Mouse (Mus musculus) myocyte (in vitro differentiated cells): Measurements from ENCODE around the gene Ddx55. TPM values are rescaled to one million over a fixed set of nuclear protein-coding genes. Genes with fewer than 3 reads are reported as not detected.

Experiments used
- H3K27me3 ChIP-seq: one replicate; pipeline ENCODE4 v1.6.1; 2011; ENCODE audit not compliant: control insufficient read depth, insufficient read depth, insufficient read length
- H3K36me3 ChIP-seq: one replicate; pipeline ENCODE4 v1.6.1; 2011; ENCODE audit not compliant: control insufficient read depth, insufficient read depth
- H3K4me2 ChIP-seq: one replicate; pipeline ENCODE4 v1.6.1; 2011; ENCODE audit warnings: low read depth, control low read depth
- H3K4me3 ChIP-seq: one replicate; pipeline ENCODE4 v1.5.1; 2011; ENCODE audit warnings: mild to moderate bottlenecking, control low read depth, moderate library complexity
- H3K79me2 ChIP-seq: one replicate; pipeline ENCODE4 v1.6.1; 2011; ENCODE audit not compliant: control insufficient read depth, insufficient read depth
- H3ac ChIP-seq: one replicate; pipeline ENCODE4 v1.6.1; 2011; ENCODE audit not compliant: control insufficient read depth, insufficient read length
- CEBPB ChIP-seq: IDR thresholded peaks from 2 replicates; pipeline ENCODE4 v1.6.1; 2011; ENCODE audit warnings: mild to moderate bottlenecking, moderate library complexity; ENCODE audit not compliant: poor library complexity, insufficient read depth, severe bottlenecking
- E2F4 ChIP-seq: IDR thresholded peaks from one replicate; pipeline ENCODE4 v1.6.1; 2011; ENCODE audit warnings: mild to moderate bottlenecking, control low read depth, moderate library complexity; ENCODE audit not compliant: insufficient read depth
- MAX ChIP-seq: IDR thresholded peaks from one replicate; pipeline ENCODE4 v1.6.1; 2011; ENCODE audit warnings: low read depth, mild to moderate bottlenecking, control low read depth
- MYOD1 ChIP-seq, 3 experiments: IDR thresholded peaks; one replicate each; pipeline ENCODE4 v1.6.1; 2011; ENCODE audit warnings: control low read depth in 2 of 3, low read depth in 2 of 3, mild to moderate bottlenecking in 2 of 3, moderate library complexity in 1 of 3; ENCODE audit not compliant: insufficient read length in 2 of 3, control insufficient read depth in 1 of 3
- MYOG ChIP-seq, 3 experiments: IDR thresholded peaks; one replicate each; pipeline ENCODE4 v1.6.1; 2011; ENCODE audit warnings: control low read depth in 2 of 3, low read depth in 2 of 3, mild to moderate bottlenecking in 2 of 3; ENCODE audit not compliant: insufficient read length in 2 of 3, control insufficient read depth in 1 of 3, insufficient read depth in 1 of 3
- POLR2A ChIP-seq: IDR thresholded peaks from one replicate; pipeline ENCODE4 v1.6.1; 2011; ENCODE audit warnings: low read depth, mild to moderate bottlenecking, control low read depth, moderate library complexity; ENCODE audit not compliant: insufficient read length
- POLR2AphosphoS2 ChIP-seq: IDR thresholded peaks from one replicate; pipeline ENCODE4 v1.6.1; 2011; ENCODE audit warnings: low read depth, control low read depth; ENCODE audit not compliant: insufficient read length
- REST ChIP-seq: IDR thresholded peaks from one replicate; pipeline ENCODE4 v1.6.1; 2011; ENCODE audit warnings: mild to moderate bottlenecking, control low read depth, moderate library complexity; ENCODE audit not compliant: insufficient read depth, insufficient read length
- SRF ChIP-seq: IDR thresholded peaks from one replicate; pipeline ENCODE4 v1.6.1; 2011; ENCODE audit warnings: low read depth; ENCODE audit not compliant: control insufficient read depth, insufficient read length
- TCF12 ChIP-seq: IDR thresholded peaks from one replicate; pipeline ENCODE4 v1.6.1; 2011; ENCODE audit warnings: mild to moderate bottlenecking, control low read depth; ENCODE audit not compliant: poor library complexity, insufficient read depth, severe bottlenecking
- TCF3 ChIP-seq: IDR thresholded peaks from one replicate; pipeline ENCODE4 v1.6.1; 2011; ENCODE audit warnings: low read depth, control low read depth; ENCODE audit not compliant: insufficient read length
- USF1 ChIP-seq: IDR thresholded peaks from one replicate; pipeline ENCODE4 v1.6.1; 2011; ENCODE audit warnings: low read depth, mild to moderate bottlenecking, control low read depth, moderate library complexity
- polyA plus RNA-seq: library from polyadenylated mRNA; unstranded; fragments of >200 nt; fragmentation: generic; extraction: Trizol; gene quantifications from one replicate; pipeline ENCODE4 v1.2.1, GENCODE M21; 2012; ENCODE audit warnings: missing spikeins

The Ddx55 gene
- polyA plus RNA-seq, result 5.3 TPM

- Histone ChIP-seq H3K27me3 (no peaks in the 10 kb centered on the region), H3K4me2 (peak within 1 kb of the TSS; percentile 86), H3K79me2 (no peaks in the 10 kb centered on the region), H3K36me3 (peaks cover 16% of the 10 kb centered on the region), H3K4me3 (peak within 1 kb of the TSS; percentile 54), H3ac (peak within 1 kb of the TSS; percentile 26)
- TF ChIP-seq MYOG (IDR thresholded peaks at IDR 0.05; ENCODE audit: control insufficient read depth in 1 of 3, insufficient read depth in 1 of 3, insufficient read length in 2 of 3, low read depth in 2 of 3) (no peak), POLR2A (peak; percentile 83), POLR2AphosphoS2 (peak; percentile 84), USF1 (peak; percentile 57)
These were observed at the start of gene Ddx55 for GRCm38 (mm10) chr5:124552558-124553307. Gene Ddx55 (plus strand): TSS chr5:124552864.

DNA sequence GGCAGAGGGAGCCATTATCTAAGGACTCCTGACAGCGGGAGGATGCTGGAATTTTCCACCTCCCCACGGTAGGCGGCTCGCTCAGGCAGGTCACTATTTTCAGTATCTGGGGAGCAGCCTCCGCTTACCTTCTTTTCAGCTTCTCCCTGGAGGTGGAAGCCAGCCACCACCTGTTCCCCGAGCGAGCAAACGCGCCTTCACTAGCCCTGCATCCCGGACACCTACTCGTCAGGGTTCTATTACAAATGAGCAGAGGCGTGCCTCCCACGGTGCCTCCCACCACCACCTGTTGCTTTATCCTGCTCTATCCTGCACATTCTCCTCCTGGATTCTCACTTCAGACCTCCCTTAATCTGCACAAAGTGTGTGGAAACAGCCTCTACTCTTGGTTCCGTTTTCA is 48.9 kb upstream of the Ddx55 start:
- H3K36me3 ChIP-seq, result no peaks in the 10 kb centered on the region

GRCm38 (mm10) chr5:124505235-124505634 is 47.4 kb upstream of the Ddx55 start:
- Histone ChIP-seq H3K27me3 (no peaks in the 10 kb centered on the region), H3K4me2 (no peak overlapping the region), H3K79me2 (no peaks in the 10 kb centered on the region), H3ac (no peak overlapping the region), H3K36me3 (no peaks in the 10 kb centered on the region), H3K4me3 (no peak overlapping the region)
- TF ChIP-seq USF1 (no peak), E2F4 (no peak), MYOG (IDR thresholded peaks at IDR 0.05; ENCODE audit: control insufficient read depth in 1 of 3, insufficient read depth in 1 of 3, insufficient read length in 2 of 3, low read depth in 2 of 3) (no peak), MYOD1 (IDR thresholded peaks at IDR 0.05; ENCODE audit: control insufficient read depth in 1 of 3, insufficient read length in 2 of 3, low read depth in 2 of 3) (no peak), TCF3 (no peak), TCF12 (no peak), MAX (no peak), SRF (no peak)

More for the DNA sequence above, 48.9 kb upstream of the Ddx55 start:
- TF ChIP-seq MYOG (IDR thresholded peaks at IDR 0.05; ENCODE audit: control insufficient read depth in 1 of 3, insufficient read depth in 1 of 3, insufficient read length in 2 of 3, low read depth in 2 of 3) (no peak), MYOD1 (IDR thresholded peaks at IDR 0.05; ENCODE audit: control insufficient read depth in 1 of 3, insufficient read length in 2 of 3, low read depth in 2 of 3) (peak in 1 of 3 experiments; percentile 63)
- Histone ChIP-seq H3K4me3 (no peak overlapping the region), H3ac (no peak overlapping the region), H3K4me2 (no peak overlapping the region), H3K27me3 (no peaks in the 10 kb centered on the region), H3K79me2 (no peaks in the 10 kb centered on the region)

DNA sequence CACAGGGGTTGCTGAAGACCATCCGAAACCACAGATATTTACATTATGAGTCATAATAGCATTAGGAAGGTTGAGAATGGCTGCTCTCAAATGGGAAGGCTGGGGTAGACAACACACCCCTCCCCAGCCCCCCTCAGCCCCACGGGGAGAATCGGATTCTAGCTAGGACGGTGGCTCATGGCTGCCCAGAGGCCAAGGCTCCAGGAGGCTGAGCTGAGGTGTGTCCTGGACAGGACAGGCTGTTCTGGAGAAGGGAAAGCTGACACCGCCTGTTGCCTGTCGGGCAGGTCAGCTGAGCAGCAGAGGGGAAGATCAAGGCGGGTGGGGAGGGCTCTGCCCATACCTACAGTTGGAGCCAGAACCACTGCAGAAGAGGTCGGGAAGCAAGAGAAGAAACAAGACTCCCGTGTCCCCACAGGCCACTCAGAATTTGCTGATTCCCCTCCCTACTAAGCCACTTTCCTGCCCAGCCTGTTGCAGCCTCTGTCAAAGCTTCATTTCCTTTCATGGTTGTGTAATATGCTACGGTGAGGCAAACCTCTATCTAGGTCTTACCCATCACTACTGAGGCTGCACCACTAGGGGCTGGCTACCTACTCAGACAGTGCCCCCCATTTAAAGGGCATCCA is 45.8 kb upstream of the Ddx55 start:
- Histone ChIP-seq H3K27me3 (no peaks in the 10 kb centered on the region), H3K36me3 (no peaks in the 10 kb centered on the region), H3K4me2 (peak overlapping the region; percentile 53), H3K79me2 (no peaks in the 10 kb centered on the region), H3ac (no peak overlapping the region), H3K4me3 (no peak overlapping the region)
- peak in 1 of 3 experiments; percentile 23 for TF ChIP-seq MYOG (IDR thresholded peaks at IDR 0.05; ENCODE audit: control insufficient read depth in 1 of 3, insufficient read depth in 1 of 3, insufficient read length in 2 of 3, low read depth in 2 of 3)
- TF ChIP-seq E2F4, result no peak

DNA sequence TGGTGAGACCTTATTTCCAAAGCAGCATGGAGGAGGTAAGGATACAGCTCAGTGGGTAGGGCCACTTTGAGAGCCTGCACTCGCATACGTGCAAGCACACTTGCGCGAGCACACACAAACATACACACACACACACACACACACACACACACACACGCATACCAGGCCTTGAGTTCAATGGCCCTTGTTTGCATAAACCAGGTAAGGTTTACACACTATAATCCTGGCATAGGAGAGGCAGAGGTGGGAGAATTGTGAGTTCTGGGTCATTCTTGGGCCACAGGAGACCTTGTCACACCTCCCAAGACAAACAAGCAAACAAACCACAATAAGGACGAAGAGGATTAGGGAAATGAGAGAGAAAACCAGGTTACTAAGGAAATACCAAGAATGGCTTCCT is 43.5 kb upstream of the Ddx55 start:
- no peak for TF ChIP-seq CEBPB
- no peak for TF ChIP-seq POLR2AphosphoS2
- TF ChIP-seq MAX, result no peak
- TF ChIP-seq MYOD1 (IDR thresholded peaks at IDR 0.05; ENCODE audit: control insufficient read depth in 1 of 3, insufficient read length in 2 of 3, low read depth in 2 of 3), result no peak
- TF ChIP-seq E2F4, result no peak
- no peak for TF ChIP-seq TCF3
- TF ChIP-seq REST, result no peak
- no peak for TF ChIP-seq POLR2A
- TF ChIP-seq SRF, result no peak
- no peak for TF ChIP-seq TCF12
- Histone ChIP-seq H3K36me3 (no peaks in the 10 kb centered on the region), H3K4me2 (no peak overlapping the region), H3K4me3 (no peak overlapping the region), H3K79me2 (no peaks in the 10 kb centered on the region), H3ac (no peak overlapping the region), H3K27me3 (no peaks in the 10 kb centered on the region)
